Mouse (Mus musculus): ENCODE results near the gene 1700001C19Rik. TPM values are rescaled to one million over a fixed set of nuclear protein-coding genes. Genes with fewer than 3 reads are reported as not detected.

1700001C19Rik gene
- polyA plus RNA-seq, 1 experiment from 2014 or later = 0.44 TPM

DNA sequence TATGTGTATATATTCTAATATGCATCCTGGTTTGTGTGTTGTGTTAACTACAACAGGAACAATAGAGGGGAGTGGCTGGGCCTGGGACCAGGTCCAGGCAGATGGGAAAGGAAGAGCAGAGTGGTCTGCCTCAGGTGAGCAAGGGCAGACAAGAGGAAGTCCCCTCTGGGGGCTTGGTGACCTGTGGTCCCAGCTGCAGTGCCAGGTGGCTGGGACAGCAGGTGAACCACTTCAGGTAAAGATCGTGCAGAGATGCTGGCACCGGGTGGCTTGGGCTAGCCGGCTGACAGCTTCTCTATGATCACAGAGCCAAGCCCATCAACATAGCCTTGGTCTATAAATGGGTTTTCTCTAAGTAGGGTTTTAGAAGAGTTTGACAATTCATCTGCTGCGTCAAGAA, 32.9 kb upstream of the 1700001C19Rik start:
- Histone ChIP-seq H3K36me3 (replicated peaks) (no peaks in the 10 kb centered on the region), H3K27me3 (replicated peaks) (peaks cover 25% of the 10 kb centered on the region)

GRCm38 (mm10) chr17:47469642-47470041, 32.5 kb upstream of the 1700001C19Rik start:
- 84% methylated on average over 4 of the region's 4 CpGs for WGBS
- H3K9ac ChIP-seq = no peak overlapping the region

More for the DNA sequence above, 32.9 kb upstream of the 1700001C19Rik start:
- no peaks in the 10 kb centered on the region for H3K9me3 ChIP-seq
- H3K4me2 ChIP-seq = no peak overlapping the region
- H3K27ac ChIP-seq = no peak overlapping the region
- no peak overlapping the region for H3K9ac ChIP-seq
- no peak for ATAC-seq (replicated peaks)
- 93% methylated on average over 4 of the region's 4 CpGs for WGBS
- H3K4me1 ChIP-seq = no peaks in the 10 kb centered on the region
- no peak overlapping the region for H3K4me3 ChIP-seq

DNA sequence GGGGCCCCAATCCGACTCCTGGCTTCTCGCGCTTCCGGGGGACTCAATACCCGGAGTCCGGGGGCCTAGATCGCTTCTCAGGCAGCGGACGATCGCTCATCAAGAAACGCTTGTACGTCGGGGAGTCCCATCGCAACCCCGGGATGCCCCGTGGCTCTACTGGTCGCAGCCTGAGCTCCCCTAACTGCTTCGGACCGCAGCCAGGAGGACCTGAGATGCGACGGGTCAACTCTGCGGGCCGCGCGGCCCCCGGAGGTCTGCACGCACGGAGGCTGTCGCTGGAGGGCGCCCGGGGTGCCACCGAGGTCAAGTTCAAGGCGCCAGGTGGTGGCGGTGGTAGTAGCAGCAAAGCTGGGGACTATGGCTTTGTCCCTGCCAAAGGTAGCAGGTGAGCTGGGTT, 31.3 kb upstream of the 1700001C19Rik start:
- H3K27ac ChIP-seq = no peak overlapping the region
- peak overlapping the region; percentile 10; the same call in 1 of the 2 replicates for H3K4me2 ChIP-seq
- H3K36me3 ChIP-seq (replicated peaks) = no peaks in the 10 kb centered on the region
- H3K4me3 ChIP-seq = peak overlapping the region; percentile 2; the same call in 1 of the 2 replicates
- H3K9ac ChIP-seq = no peak overlapping the region
- WGBS = 4% methylated on average over 34 of the region's 34 CpGs
- H3K4me1 ChIP-seq = no peaks in the 10 kb centered on the region
- peaks cover 25% of the 10 kb centered on the region for H3K27me3 ChIP-seq (replicated peaks)
- ATAC-seq (replicated peaks) = no peak
- H3K9me3 ChIP-seq = no peaks in the 10 kb centered on the region

More at GRCm38 (mm10) chr17:47469642-47470041, 32.5 kb upstream of the 1700001C19Rik start:
- Histone ChIP-seq H3K4me2 (no peak overlapping the region), H3K4me3 (no peak overlapping the region), H3K36me3 (replicated peaks) (no peaks in the 10 kb centered on the region), H3K4me1 (no peaks in the 10 kb centered on the region), H3K9me3 (no peaks in the 10 kb centered on the region), H3K27me3 (replicated peaks) (peaks cover 25% of the 10 kb centered on the region), H3K27ac (no peak overlapping the region)
- no peak for ATAC-seq (replicated peaks)

- H3K36me3 ChIP-seq (replicated peaks) = no peaks in the 10 kb centered on the region
- H3K9me3 ChIP-seq = no peaks in the 10 kb centered on the region
- 20% methylated on average over 14 of the region's 14 CpGs for WGBS
- H3K4me3 ChIP-seq = peak overlapping the region; percentile 2; the same call in 1 of the 2 replicates
- ATAC-seq (replicated peaks) = no peak
- H3K4me1 ChIP-seq = no peaks in the 10 kb centered on the region
- peaks cover 25% of the 10 kb centered on the region for H3K27me3 ChIP-seq (replicated peaks)
- H3K27ac ChIP-seq = no peak overlapping the region
- no peak overlapping the region for H3K9ac ChIP-seq
- H3K4me2 ChIP-seq = peak overlapping the region; percentile 10; the same call in 1 of the 2 replicates
These were observed 30.9 kb upstream of the 1700001C19Rik start for GRCm38 (mm10) chr17:47468063-47468462.

- ATAC-seq (replicated peaks) = no peak
- Histone ChIP-seq H3K9me3 (no peaks in the 10 kb centered on the region), H3K27me3 (replicated peaks) (peaks cover 25% of the 10 kb centered on the region), H3K4me1 (no peaks in the 10 kb centered on the region), H3K4me3 (no peak overlapping the region), H3K27ac (no peak overlapping the region), H3K9ac (no peak overlapping the region), H3K36me3 (replicated peaks) (no peaks in the 10 kb centered on the region), H3K4me2 (no peak overlapping the region)
- 59% methylated on average over 11 of the region's 11 CpGs for WGBS
These were observed 30.5 kb upstream of the 1700001C19Rik start for GRCm38 (mm10) chr17:47467659-47468058.

DNA sequence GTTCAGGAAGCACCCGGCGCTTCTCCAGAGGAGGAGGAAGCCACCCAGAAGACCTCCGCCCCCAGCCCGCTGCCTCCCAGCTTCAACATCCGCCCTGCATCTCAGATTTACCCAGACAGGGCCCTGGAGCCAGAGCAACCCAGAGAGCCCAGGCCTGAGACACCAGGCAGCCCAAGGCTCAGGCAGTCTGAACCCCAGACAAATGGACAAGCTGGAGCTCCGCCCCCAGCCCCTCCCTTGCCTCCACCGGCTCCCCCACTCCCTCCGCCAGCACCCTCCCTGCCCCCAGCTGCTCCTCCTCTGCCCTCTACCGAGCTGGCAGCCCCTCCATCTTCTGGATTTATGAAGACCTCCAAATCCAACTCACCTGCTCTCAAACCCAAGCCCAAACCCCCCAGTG, 29.1 kb upstream of the 1700001C19Rik start:
- Histone ChIP-seq H3K4me3 (no peak overlapping the region), H3K27me3 (replicated peaks) (peaks cover 25% of the 10 kb centered on the region)
- WGBS = 29% methylated on average over 9 of the region's 9 CpGs

GRCm38 (mm10) chr17:47465016-47465415, 27.8 kb upstream of the 1700001C19Rik start:
- ATAC-seq (replicated peaks) = no peak
- no peaks in the 10 kb centered on the region for H3K9me3 ChIP-seq
- H3K36me3 ChIP-seq (replicated peaks) = no peaks in the 10 kb centered on the region
- H3K9ac ChIP-seq = no peak overlapping the region
- H3K4me2 ChIP-seq = no peak overlapping the region
- no peak overlapping the region for H3K27ac ChIP-seq
- peaks cover 28% of the 10 kb centered on the region for H3K27me3 ChIP-seq (replicated peaks)
- no peak overlapping the region for H3K4me3 ChIP-seq
- H3K4me1 ChIP-seq = no peaks in the 10 kb centered on the region
- 73% methylated on average over 11 of the region's 11 CpGs for WGBS

More for the DNA sequence above, 29.1 kb upstream of the 1700001C19Rik start:
- Histone ChIP-seq H3K4me2 (no peak overlapping the region), H3K36me3 (replicated peaks) (no peaks in the 10 kb centered on the region), H3K9me3 (no peaks in the 10 kb centered on the region), H3K4me1 (no peaks in the 10 kb centered on the region), H3K9ac (no peak overlapping the region), H3K27ac (no peak overlapping the region)
- no peak for ATAC-seq (replicated peaks)

DNA sequence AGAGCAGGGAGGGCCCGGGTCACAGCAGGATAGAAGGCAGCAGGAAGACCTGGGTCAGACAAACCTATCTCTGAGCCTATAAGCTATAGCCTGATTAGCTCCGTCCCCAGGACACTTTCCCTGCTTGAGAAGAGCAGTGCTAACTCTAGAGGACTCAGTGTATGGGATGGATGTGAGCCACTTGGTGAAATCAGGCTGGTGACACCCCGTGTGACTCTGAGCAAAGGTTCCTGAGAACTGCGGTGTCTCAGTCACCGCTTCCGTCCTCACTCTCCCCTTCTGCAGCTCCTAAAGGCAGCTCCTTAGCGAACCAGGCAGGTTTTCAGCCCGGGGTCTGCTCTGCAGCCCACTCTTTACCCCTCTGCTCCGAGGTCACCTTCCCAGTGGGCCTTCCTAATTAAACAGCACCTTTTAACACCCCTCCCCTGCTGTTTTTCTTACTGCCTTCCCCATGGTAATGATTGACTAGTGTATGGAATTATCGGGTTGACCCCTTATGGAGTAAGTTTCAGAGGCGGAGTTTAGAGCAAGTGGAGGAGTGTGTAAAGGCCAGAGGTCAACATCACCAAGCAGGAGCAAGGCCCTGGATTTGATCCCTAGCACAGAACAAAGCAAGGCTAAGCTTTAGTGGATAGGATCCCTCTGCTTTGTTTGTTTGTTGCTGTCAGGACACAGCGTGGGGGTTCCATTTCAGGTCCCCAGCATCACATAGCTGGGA, 27.2 kb upstream of the 1700001C19Rik start:
- Histone ChIP-seq H3K9me3 (no peaks in the 10 kb centered on the region), H3K4me2 (no peak overlapping the region), H3K27ac (no peak overlapping the region), H3K36me3 (replicated peaks) (no peaks in the 10 kb centered on the region), H3K4me3 (no peak overlapping the region), H3K4me1 (no peaks in the 10 kb centered on the region), H3K27me3 (replicated peaks) (peaks cover 28% of the 10 kb centered on the region), H3K9ac (no peak overlapping the region)
- 41% methylated on average over 12 of the region's 12 CpGs for WGBS
- no peak for ATAC-seq (replicated peaks)

DNA sequence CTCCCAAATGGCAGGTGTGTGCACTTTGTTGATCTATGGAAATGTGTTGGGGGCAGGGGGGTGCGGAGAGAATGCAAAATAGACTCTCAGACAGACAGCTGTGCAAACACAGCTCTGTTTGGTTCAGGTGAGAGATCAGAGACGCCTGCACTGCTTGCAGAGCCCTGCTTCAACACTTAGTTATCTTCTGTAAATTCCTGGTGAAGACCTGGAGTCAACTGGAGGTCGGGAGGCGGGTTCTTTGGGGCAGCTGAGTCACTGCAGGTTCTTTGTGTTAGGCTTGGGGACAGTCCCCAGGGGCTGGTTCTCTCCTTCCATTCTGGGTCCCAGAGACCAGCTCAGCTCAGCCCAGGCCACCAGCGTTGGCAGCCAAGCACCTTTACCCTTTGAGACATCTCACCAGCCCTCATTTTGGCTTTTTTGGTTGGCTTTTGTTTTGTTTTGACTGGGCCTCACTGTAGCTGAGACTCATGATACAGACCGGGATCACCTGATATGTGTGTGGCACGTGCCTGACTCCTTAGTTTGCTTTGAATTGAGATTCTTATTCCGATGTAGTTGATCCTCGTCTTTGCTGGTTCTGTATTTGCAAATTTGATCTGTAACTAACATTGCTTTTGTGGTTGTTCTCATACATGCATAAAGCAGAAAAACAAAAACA, 25.7 kb upstream of the 1700001C19Rik start:
- no peak for ATAC-seq (replicated peaks)
- H3K27me3 ChIP-seq (replicated peaks) = peaks cover 17% of the 10 kb centered on the region
- H3K36me3 ChIP-seq (replicated peaks) = no peaks in the 10 kb centered on the region
- H3K4me3 ChIP-seq = no peak overlapping the region
- H3K4me1 ChIP-seq = no peaks in the 10 kb centered on the region
- no peak overlapping the region for H3K27ac ChIP-seq
- H3K4me2 ChIP-seq = no peak overlapping the region
- WGBS = 66% methylated on average over 9 of the region's 9 CpGs
- no peak overlapping the region for H3K9ac ChIP-seq
- H3K9me3 ChIP-seq = no peaks in the 10 kb centered on the region

GRCm38 (mm10) chr17:47462209-47462608, 25.0 kb upstream of the 1700001C19Rik start:
- 85% methylated on average over 7 of the region's 7 CpGs for WGBS
- no peak overlapping the region for H3K4me2 ChIP-seq
- H3K27me3 ChIP-seq (replicated peaks) = peaks cover 10% of the 10 kb centered on the region
- no peak overlapping the region for H3K27ac ChIP-seq
- H3K4me3 ChIP-seq = no peak overlapping the region
- no peaks in the 10 kb centered on the region for H3K36me3 ChIP-seq (replicated peaks)
- no peaks in the 10 kb centered on the region for H3K4me1 ChIP-seq
- H3K9me3 ChIP-seq = no peaks in the 10 kb centered on the region
- H3K9ac ChIP-seq = no peak overlapping the region
- ATAC-seq (replicated peaks) = no peak

DNA sequence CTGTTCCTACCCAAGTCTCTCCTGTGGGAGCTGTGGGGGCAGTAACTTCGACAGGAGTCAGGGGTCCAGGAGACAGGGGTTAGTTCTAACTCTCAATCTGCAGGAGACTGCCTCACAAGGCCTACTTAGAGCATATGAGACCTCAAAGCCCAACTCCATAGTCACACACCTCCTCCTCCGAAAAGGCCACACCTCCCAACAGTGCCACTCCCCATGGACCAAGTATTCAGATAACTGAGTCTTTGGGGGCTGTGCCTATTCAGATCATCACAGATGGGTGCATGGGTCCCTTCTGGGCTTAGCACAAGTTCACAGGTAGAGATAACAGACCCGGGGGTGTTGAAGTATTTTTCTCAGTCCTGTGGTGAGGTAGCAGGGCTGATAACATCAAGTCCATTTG, 24.5 kb upstream of the 1700001C19Rik start:
- Histone ChIP-seq H3K9ac (no peak overlapping the region), H3K27me3 (replicated peaks) (peaks cover 6% of the 10 kb centered on the region; the same call in 1 of the 2 replicates), H3K4me2 (no peak overlapping the region), H3K4me1 (no peaks in the 10 kb centered on the region), H3K27ac (no peak overlapping the region), H3K36me3 (replicated peaks) (no peaks in the 10 kb centered on the region), H3K9me3 (no peaks in the 10 kb centered on the region), H3K4me3 (no peak overlapping the region)
- no peak for ATAC-seq (replicated peaks)
- 79% methylated on average over 3 of the region's 3 CpGs for WGBS

- Histone ChIP-seq H3K36me3 (replicated peaks) (no peaks in the 10 kb centered on the region), H3K4me1 (no peaks in the 10 kb centered on the region), H3K9me3 (no peaks in the 10 kb centered on the region), H3K9ac (no peak overlapping the region), H3K4me3 (no peak overlapping the region), H3K27me3 (replicated peaks) (0 out of 2 replicates have a peak, but pooled peaks cover 3% of the 10 kb centered on the region), H3K4me2 (no peak overlapping the region), H3K27ac (no peak overlapping the region)
- no peak for ATAC-seq (replicated peaks)
- WGBS = 81% methylated on average over 3 of the region's 3 CpGs
These were observed 22.3 kb upstream of the 1700001C19Rik start for GRCm38 (mm10) chr17:47459341-47459919.

Data from midbrain, embryonic 15.5 days (tissue).